Mouse (Mus musculus) mouse embryonic stem cell (cell line): ENCODE measurements at regions not wholly inside any gene's neighbourhood (a gene's known extent, or its start where the extent isn't known, plus 50 kb on each side); places are given as distances from the start of the nearest gene placed in this dataset.

ENCODE experiments used
- in situ Hi-C, 2 experiments: fragments of 300-500 bp; cut with MboI; formaldehyde crosslinking; loops; 1 replicate in 1 of 2; 3 replicates in 1 of 2; pipeline ENCODE4 v1.14.3; 2019 to 2020; ENCODE audit warnings: low sequenced_read_pairs in 2 of 2, low pct_unique_long_range_greater_than_20kb in 1 of 2, mixed read lengths in 1 of 2; ENCODE audit not compliant: unreplicated experiment in 1 of 2

DNA sequence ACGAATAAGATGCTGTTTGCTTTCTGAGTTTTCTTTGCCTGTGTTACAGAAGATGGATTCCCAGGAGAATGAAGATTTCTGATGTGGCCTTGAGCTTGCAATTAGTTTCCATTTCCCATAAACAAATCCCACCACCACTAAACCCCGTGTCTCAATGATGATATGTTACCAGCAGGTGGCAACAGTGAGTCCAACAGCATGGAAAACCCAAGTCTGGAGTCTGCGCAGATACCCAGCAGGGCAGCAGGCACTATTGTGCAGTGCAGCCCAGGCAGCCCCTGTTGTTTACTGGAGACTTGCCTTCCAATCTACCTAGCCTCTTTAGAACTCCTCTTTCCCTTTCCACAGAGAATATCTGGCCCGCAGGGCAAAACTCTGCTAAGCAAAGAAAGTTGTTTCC, 62.7 kb downstream of the Bmp2 start:
- in situ Hi-C loops = no loop called here

DNA sequence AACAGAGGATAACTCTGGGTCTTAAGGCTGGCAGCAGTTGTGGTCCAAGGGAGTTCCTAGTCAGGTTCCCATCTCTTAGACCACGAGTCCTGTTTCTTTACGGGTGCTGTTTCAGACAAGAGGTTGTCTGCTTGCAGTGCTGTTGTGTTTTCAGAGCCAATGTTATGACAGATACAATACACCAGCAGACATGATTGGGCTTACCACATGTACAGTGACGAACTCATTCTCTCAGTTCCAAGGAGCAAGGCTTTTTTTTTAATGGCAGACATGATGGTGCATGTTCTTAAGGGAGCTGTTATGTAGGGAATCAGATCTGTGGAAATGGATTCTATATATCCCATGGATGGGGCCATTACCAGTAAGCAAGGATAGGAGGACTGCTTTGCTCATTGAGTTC, 63.3 kb downstream of the Bmp2 start:
- in situ Hi-C loops = no loop called here

DNA sequence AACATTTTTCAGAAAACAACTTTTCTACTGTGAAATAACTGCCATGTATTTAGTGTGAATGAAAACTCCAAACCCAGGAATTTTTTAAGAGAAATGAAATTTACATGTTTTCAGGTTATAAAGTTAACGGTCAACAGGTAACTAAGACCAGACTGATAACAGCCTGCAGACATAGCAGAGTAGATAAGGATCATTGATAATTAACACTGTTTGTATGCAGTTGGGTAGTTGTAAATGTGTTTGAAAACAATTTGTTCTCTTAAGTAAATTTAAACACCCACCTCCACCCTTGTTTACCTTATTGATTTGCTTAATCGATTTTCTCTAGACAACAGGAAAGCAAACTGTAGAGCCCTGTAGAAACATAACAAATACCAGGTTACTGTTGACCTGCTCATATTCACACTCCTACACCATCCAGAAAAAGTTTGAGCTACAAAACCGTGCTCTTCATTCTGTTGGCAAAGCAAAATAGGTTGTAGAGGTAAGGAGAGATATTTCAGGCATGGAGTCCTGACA, 65.4 kb downstream of the Bmp2 start:
- in situ Hi-C loops = no loop called here

DNA sequence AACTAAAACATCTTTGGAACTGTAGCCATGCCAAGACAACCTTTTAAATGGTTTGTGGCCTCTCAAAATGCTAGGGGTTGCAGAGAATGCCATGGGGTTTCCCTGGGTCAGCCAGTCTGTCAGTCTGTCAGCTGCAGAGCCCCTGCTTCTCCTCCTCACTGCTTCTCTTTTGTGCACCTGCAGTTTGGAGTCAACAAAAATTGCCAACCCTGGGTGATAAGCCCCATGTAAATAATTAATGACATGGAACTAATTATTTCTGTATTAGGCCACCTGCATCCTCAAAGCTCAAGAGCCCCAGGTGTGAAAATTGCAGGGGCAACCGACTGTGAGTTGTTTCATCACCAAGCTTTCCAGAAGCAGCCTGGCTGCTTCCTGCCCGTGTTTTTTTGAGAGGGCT, 70.6 kb downstream of the Bmp2 start:
- in situ Hi-C loops = no loop called here

DNA sequence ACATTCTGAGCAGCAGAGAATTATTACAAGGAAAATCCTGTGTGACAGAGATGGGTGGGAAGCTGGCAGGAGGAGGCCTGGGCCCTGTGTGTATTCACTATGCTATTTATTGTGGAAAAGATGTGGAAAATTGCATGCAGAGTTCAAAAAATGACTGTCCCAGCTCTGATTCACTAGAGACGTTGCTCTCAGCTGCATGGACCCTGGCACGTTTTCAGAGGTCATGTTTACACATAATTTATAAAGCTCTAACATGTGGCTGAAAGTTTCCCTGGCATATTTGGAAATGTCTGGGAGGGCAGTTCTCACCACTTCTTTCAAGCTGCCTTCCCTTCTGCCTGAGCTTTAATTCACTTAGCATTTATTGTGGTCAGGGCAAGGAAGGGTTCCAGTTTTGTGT, 73.6 kb downstream of the Bmp2 start:
- in situ Hi-C loops = no loop called here

DNA sequence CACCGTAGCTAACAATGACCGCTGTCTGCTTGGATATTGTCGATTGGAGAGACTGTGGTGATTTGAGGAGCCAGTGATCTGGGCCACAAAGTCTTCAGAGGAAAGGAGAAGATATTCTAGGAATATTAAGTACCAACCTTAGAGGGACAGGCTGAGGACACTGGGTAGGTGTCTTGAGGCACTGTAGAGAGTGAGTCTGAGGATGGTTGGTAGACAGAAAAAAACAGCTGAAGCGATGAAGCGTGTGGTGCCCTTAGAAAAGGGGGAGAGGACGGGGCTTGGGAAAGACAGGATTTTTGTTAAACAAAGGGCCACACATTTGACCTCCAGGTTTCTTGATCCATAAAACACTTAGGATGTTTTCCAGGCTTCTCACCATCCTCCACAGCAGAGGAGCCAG, 76.9 kb downstream of the Bmp2 start:
- in situ Hi-C loops = no loop called here

DNA sequence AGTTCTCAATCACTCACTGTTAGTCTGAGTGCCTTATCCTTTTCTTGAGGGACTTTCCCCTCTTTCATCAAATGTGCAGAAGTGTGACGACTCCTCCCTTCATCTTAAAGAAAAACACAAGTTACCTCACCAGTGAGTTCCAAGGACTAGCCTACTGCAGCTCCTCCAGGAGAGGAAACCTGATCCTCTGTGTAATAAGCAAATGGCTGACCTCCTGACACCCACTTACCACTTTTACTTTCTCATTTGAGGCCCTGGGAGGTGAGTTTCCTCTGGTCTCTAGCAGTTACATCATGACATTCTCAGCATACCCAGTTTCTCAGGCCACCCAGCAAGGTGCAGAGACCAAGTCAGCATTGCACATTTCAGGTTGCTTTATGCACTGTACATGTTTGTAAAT, 83.5 kb downstream of the Bmp2 start:
- in situ Hi-C loops = no loop called here

DNA sequence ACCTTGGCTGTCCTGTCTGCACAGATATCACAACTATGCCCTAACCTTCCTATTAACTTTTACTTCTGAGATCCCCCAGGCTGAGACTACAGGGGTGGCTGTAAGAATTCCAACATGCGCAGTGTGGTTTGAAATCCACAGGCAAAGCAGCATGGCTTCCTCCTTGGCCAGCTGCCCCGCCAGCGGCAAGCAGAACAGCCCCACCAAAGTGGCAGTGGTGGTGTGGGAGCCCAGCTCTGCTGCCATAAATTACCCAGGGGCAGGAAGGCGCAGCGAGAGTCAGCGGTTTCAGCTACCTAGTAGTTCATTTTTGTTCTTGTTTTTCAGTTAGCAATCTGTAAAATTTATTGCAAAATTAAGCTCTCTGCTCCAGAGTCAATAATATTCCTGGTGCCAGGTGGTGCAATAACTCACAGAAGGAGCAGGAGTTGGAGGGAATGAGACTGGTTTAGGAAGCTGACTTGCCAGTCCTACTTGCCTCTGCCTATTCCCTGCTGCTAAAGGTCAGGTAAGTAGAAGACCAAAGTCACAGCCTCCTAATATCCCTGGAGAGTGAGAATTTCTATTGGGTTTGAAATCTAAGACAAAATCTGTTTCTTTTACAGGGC, 98.0 kb downstream of the Bmp2 start:
- in situ Hi-C loops = no loop called here

DNA sequence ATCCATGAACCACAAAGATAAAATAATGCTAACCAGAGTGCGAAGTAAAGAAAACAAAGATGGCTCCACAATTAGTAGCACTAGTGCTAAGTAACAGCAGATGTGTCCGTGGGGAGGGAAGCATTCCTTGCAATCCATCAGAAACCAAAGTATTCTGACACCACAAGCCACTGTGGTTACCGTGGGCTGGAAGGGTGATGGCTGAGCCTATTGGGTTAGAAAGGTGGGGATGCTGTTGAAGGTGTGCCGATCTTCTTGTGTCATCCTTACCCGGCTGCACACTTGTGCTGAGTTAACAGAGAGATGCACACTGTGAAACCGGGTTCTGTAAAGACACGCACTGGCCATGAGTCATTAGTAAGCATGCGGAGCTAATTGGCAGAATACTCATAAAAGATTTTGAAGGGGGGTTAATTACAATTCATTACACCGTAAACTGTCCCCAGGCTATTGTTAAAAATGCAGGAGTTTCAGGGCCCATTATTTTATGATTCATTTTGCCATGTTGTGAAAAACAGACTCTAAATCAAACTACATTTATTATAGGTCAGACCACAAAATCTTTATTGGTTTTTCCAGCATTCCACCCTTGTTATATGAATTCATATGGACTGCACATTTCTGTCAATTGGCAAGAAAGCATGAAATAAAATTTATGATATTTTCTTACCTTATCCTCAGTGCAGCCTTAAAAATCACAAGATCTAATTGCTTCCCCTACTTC, 114.5 kb downstream of the Bmp2 start:
- in situ Hi-C loops = no loop called here

DNA sequence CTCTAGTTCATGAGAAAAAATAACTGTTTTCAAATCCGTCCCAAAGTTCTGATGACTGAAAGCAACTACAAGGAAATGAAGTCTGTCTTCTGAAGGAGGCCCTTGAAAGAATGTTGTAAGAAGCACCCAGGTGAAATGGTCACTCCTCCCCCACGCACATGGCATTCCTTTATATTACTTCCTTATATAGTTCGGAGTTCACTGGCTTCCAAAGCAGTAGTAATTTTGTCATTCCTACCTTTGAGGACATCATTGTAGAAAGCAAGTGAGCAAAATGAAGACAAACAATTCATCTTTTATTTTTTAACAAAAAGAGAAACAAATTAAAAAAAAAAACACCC, 115.1 kb downstream of the Bmp2 start:
- in situ Hi-C loops = no loop called here

DNA sequence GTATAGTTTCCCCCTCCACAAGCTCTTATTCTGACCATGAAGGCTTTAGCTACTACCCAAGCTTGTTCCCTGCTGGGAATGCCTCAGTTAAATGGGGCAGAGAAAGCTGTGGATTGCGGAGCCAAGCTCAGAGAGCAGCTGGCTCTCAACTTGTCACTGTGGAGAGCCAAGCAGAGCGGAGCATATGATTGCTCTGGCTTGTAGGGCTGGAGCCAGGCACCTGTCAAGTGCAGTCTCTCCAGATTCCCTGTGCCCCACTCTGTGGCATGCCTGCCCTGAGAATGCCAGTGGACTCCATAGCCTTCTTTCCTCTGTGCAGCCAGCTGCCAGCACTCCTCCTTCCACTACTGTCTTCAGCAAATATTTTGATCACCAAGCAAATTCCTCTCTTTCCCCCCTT, 117.9 kb downstream of the Bmp2 start:
- in situ Hi-C loops = no loop called here

DNA sequence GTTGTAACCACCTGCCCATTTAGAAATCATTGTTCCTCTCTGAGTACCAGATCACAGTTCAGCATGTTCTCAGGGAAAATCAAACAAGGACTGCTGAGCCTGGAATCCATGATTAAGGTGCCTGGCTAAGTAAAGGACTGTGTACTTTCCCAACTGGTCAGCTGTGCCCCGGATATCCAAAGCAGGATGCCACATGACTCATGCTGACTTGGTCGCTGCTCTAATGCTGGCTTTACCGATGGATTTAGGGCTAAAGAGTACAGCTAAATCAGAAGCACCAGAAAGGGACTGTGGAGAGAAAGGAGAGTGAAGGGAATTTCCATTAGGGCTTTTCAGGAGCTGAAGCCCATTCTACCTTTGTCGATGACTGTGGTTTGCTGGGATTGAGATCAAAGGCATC, 119.6 kb downstream of the Bmp2 start:
- in situ Hi-C loops = no loop called here

DNA sequence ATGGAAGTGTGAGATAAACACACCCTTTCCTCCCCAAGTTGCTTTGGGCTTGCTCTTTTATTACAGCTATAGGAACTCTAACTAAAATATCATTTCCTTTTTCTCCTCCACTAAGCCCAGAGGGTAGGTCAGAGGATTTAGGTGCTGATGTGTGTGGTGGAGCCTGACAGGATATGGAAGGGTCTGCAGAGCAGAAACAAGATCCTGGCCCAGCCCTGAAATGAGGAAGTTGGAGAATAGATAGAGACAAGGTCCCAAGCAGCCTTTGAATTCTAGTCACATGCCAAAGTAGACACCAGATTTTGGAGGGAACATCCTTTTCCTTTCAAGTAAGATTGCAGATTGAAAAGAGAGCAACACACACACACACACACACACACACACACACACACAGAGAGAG, 132.4 kb downstream of the Bmp2 start:
- in situ Hi-C loops = no loop called here

DNA sequence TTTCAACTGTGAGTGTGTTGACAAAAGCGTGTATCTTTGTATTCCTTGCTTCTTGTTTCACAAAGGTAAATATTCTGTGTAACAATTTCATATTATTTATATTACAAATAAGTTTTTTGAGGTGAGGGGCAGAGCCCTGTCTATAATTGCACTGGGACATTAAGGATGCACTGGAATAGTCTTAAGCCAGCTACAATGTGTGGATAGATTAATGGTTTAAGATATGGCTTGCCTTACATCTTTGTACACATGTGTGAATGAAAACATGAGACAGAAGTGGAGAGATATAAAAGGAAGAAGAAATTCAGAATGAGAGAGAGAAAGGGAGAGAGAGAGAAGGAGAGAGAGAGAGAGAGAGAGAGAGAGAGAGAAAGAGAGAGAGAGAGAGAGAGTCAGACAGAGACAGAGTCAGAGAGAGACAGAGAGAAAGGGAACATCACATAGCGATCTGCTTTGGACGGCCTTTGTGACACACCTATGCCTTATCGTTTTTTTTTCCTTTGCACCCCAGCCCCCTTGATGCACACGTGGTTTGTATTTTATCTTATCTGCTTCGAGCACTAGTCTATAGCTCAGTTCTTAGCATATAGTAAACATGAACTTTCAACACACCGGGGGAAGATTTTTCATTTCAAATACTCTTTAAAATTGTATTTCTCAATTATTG, 136.3 kb downstream of the Bmp2 start:
- in situ Hi-C loops = no loop called here

DNA sequence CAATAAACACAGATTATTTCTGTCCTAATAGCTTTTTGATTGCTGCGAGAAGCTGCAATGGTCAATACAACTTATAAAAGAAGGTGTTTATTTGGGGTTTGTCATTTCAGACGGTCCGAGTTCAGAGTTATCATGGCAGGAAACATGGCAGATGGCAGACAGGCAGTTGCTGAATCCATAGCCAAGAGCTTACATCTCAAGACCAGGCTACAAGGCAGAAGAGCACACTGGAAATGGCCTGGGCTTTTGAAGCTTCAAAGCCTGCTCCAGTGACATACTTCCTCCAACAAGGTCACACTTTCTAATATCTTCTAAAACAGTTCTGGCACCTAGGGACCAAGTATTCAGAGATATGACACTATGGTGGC, 136.8 kb downstream of the Bmp2 start:
- in situ Hi-C loops = no loop called here

DNA sequence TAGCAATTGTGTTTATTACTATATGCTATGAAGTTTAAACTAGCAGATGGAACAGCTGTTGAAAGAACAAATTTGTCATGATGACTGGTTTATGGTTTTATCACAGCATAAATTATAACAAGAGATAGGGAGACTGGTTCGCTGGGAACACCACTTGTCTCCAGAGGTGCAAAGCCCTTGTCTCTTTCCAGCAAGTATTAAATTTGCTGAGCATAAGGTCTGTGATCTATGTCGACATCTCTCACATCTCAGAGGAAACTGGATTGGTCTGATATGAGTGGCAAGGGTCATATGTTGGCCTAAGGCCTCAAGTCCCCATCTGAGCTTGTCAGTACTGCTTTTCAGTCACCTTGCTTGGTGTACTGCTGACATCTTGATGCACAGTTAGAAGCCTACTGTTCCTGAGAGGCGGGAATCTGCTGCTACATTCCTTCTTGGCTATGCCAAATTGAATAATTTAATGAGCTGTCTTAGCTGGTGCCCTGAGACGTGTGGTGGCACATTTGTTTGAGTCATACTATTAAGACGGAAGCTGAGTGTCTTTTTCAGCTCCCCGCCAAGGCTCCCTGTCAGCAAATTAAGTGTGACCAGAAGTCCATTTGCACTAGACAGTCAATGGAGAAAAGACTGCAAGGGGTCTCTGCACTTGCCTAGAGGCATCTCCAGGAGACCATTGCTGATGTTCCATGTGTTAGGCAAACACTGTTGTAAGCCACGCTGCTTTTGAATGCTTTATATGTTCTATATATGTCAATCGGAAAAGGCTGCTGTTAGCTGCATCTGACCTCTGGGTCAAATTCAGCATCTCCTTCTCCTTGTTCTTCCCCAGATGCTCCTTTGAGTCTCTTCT, 157.0 kb downstream of the Bmp2 start:
- in situ Hi-C loops = no loop called here

DNA sequence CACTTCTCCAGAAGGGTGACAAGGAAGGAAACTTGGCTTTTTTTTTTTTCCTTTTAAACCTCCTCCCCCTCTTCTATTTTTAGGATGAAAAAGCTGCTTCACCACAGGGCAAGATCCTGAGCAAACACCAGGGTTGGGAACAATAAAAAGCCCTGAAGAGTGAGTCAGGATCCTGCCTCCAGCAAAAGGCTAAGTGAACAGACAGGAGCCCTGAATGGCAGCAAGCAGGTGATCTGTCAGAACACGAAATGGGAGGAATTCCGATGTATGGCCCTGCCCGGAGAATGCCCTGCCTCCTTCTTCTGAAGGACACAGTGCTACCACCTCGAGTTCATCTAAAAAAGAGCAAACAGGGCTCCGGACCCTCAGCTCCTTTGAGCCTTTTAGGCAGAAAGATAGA, 164.3 kb downstream of the Bmp2 start:
- in situ Hi-C loops = no loop called here

DNA sequence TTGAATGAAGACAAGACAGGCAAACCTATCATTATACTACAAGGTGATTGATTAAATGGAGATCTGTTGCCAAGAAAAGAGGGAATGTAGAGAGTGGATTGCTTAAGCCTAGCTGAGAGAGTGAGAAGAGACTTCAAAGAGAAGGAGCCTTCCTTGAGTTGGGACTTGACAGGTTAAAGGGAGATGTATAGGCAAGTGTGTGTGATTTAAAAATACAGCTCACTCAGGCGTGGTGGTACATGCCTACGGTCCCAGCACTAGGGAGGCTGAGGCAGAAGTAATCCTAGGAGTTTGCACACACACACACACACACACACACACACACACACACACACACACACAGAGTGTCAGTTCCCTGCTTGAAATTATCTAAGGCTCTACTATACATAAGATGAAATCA, 165.1 kb downstream of the Bmp2 start:
- in situ Hi-C loops = no loop called here

DNA sequence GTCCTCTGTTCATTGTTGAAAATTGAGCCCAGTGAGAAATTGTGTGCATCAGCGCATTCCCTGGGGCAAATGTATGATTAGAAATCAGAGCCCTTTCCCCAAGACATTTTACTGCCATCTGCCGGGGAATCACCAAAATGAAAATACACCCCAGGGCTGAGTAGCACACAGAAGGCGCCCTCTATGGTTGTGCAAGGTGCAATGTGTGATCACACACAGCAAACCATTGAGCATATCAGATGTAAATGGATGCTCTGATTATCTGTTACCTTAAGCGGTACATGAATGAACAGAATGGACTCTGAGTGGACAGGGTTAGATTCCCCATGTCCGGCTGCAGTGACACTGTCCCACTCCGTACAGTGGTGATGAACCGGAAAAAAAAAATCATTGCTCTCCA, 172.4 kb downstream of the Bmp2 start:
- in situ Hi-C loops = no loop called here
